Mouse (Mus musculus) ES-CJ7 (cell line): Measurements from ENCODE around the gene A530016L24Rik.
A peak's percentile ranks its signal among the peaks of the same experiment; 100 is the strongest.

ENCODE experiments used
- DNase-seq: peaks from one replicate; pipeline ENCODE4 v3.0.0; 2011; ENCODE audit warnings: low read depth, low spot score

A530016L24Rik gene

DNA sequence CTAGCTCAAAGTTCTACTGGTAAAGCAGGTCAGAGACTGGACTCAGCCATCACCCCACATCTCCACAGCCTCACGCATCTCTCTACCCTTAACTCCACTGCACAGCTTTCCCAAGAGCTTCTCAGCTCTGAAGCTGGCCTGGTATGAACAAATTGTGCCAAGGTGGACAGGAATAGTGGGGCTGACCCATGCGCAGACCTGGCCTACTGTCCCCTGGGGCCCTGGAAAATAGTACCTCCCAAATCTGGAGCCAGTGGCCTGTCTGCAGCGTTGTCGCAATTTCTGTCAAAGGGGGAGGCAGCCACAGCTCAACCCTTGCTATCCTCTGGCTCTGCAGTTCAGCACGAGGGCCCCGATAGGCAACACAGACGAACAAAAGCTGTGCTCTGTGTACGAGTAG, at the start of gene A530016L24Rik:
A530016L24Rik (plus strand) TSS at position 315 of the 400 bp plus-strand sequence.
- DNase-seq: no peak

DNA sequence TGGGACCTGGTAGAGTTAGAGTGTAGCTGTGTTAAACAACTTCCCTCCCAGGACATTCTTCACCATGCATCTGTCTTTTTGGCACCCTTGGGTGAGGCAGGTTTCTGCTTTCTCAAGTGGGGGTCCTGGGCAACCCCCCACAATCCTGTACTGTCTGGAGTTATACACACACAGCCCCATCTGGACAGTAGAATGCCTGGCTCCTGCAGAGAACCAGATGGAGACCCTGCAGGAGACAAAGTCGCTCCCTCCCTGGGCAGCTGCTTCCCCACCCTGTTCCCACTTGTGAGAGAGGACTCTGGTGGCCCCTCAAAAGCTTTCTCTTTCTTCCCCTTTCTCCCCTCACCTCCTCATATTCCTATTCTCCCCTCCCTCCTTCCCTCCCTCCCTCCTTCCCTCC, 49.3 kb upstream of the A530016L24Rik start:
- no peak for DNase-seq

GRCm38 (mm10) chr12:112449144-112449827, 40.0 kb upstream of the A530016L24Rik start:
- DNase-seq: no peak

- no peak for DNase-seq
These were observed 39.4 kb upstream of the A530016L24Rik start for GRCm38 (mm10) chr12:112449828-112450180.

DNA sequence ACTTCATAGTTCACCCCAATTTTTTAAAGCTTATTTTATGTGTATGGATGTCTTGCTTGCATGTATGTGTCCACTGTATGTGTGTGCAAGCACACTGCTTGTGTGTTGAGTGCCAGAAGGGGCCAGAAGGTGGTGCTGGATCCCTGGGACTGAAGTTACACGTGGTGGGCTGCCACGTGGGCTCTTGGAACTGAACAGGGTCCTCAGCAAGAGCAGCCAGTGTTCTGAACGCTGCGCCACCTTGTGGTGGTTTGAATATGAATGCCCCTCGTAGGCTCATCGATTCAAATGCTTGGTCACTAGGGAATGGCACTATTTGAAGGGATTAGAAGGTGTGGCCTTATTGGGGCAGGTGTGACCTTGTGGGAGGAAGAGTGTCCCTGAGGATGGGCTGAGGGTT, 38.4 kb upstream of the A530016L24Rik start:
- DNase-seq: peak; percentile 93

DNA sequence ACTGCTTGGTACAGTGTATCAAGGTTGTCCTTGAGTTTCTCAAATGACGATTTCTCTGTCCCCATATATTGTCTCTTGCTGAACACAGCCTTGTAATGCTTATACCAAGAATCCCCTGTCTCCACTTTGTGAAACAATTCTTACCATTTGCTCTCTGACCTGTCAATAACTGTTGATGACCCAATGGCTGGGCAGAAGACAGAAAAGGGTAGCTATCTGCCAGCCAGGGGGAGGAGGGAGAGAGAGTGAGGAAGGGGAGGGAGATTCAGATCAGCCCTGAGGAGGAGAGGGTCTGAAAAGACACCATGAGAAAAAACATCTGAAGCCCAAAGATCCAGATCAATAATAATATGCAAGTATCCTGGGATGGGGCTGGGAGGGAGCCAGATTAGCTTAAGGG, 37.9 kb upstream of the A530016L24Rik start:
- no peak for DNase-seq

DNA sequence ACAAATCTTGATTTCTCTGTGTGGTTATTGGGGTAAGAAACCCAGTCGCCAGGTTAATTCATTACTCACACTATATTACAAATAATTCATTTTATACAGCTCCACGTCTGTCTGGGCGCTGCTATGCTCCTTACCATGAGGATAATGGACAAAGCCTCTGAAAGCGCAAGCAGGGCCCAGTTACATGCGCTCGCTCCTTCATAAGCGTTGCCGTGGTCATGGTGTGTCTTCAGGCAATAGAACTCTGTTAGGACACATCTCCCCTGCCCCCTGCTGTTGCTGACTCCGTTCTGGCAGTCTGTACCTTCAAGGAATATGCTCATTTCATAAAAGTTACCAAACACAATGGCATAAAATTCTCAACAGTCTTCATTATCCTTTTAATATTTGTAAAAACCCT, 37.4 kb upstream of the A530016L24Rik start:
- no peak for DNase-seq

DNA sequence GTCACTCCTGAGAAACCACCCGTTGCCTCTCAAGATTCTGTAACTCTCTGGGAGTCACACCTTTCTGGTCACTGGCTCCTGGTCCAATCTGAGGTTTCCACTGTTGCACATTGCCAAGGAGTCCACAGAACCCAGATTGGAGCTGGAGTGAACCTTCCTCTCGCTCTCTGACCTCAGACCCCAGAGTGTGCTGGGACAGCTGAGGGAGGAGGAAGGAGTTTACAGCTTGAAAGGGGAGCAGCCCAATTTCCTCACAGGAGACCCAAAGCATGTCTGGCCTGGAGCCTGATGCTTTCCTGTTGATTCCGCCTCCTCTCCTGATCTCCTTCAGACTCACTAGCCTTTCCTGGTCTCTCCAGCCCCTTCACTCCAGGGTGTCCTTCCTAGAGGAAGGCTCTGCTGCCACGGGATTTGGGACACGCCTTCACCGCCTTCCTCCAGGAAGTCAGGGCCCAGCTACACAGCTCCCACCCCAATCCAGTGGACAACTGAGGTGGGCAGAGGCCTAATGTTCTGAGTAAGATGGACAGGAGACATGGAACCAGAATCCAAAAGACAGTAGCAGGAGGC, 33.0 kb upstream of the A530016L24Rik start:
- DNase-seq: no peak

DNA sequence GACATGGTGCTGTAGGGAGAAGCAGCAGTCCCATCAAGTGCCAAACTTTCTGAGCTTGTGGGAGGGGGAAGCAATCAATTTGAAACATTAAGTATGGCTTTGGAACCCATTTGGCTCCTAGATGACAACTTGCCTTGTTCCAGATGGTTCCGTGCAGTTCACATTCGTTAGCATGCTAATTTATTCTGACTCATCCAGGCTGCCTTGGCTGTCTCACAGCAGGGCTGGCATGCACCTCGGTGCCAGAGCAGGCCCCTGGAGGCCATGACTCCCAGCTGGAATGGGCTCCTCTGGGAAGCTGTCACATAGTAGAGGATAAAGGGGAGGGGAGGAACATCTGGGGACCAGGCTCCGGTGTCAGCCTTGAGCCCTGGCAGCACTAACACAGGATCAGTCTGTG, 31.4 kb upstream of the A530016L24Rik start:
- DNase-seq: no peak

- no peak for DNase-seq
These were observed 26.8 kb upstream of the A530016L24Rik start for GRCm38 (mm10) chr12:112462423-112462822.

DNA sequence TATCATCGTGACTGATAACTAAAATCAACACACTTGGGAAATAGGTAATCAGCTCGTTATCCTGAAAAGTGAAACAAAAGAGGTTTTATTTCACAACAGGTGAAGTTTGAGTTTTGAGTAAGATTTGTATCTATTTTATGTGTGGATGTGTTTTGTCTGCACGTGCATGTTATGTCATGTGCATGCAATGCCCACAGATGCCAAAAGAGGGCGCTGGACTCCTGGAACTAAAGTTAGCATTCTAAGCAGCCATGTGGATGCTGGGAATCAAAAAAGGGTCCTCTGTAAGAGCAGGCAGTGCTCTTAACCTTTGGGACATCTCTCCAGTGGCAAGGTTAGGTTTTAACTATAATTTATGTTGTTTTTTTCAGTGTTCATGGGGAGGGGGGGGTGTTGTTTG, 26.0 kb upstream of the A530016L24Rik start:
- peak; percentile 43 for DNase-seq

DNA sequence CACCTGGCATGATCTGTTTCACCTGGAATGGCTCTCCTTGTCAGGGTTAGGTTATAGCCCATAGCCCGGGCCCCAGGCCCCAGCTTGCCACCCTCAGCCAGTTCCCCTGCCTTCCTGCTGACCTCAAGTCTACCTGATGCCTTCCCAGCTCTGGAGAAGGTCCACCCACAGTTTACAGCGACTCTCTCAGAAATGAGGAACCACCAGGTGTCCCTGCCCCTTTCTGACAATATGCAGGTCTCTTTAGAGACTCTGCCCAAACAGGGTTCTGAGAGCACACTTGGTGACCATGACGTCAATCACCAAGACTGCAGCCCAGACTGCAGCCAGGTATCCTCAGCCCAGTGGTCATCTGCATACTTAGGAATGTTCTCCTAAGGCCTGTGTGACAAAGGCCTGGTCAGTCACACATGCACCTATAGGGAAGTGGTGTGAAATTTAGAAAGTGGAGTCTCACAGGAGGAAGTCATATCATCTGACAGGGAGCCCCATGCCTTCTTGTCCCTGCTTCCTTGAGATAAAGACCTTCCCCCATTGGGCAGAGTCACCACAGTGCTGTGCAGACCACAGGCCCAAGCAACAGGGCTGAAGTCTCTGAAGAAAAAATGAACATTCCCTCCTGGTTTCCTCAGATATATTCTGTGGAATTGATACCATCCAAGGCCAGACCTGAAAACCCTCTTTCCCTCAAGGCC, 25.4 kb upstream of the A530016L24Rik start:
- no peak for DNase-seq

- DNase-seq: no peak
These were observed 24.7 kb upstream of the A530016L24Rik start for GRCm38 (mm10) chr12:112464516-112464915.

DNA sequence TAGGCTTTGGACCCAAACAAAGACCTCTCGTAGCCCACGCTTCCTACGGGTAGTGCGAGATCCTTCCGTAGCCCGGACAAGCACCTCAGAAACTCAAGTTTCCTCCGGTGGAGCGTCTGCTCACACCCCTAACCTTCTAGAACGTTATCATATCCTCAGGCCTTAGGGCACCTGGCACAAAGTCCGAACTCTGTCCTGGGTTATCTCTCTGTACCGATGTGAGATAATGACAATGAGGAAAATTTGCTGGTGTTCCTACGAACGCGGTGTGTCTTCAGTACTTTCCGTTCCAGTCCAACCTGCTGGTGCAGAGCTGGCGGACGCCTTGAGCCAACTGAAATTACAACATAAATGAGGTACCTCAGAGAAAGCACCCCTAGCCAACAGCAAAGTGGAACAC, 23.3 kb upstream of the A530016L24Rik start:
- no peak for DNase-seq

DNA sequence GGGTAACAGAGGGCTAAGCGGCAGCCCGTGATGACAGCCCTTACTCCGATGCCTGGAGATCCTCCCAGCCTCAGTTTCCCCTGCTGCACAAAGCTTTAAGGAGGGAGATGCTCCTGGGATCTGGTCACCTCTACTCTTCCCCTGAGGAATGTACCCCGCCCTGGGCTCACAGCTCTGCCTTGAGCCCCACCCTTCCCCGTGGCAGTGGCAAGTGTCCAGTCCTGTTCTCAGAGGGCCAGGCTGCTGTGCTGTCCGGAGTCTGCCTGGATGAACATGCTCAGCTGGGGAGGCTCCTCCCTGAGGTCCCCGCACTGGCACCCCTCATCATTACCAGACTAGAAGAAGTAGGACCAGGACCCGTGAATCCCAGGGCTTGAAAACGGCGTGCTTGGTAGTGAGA, 21.9 kb upstream of the A530016L24Rik start:
- no peak for DNase-seq

DNA sequence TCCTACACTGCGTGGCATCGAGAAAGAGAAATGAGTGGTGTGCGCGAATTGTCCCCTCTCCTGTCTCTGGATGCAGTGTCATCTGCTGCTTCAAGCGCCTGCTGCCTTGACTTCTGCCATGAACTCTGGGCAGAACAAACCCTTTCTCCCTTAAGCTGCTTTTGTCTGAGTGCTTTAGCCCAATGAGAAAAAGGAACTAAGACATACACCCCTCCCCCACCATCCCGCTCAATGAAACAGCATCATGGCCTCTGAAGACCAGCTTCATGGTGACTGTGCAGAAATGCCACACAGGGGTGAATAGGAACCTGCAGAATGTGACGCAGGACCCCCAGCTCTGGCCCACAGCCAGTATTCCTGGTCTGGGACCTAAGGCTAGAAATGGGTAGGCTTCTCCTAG, 19.9 kb upstream of the A530016L24Rik start:
- no peak for DNase-seq

GRCm38 (mm10) chr12:112470216-112470615, 19.0 kb upstream of the A530016L24Rik start:
- DNase-seq: no peak

- DNase-seq: peak; percentile 57
These were observed 15.5 kb upstream of the A530016L24Rik start for GRCm38 (mm10) chr12:112473777-112474176.

DNA sequence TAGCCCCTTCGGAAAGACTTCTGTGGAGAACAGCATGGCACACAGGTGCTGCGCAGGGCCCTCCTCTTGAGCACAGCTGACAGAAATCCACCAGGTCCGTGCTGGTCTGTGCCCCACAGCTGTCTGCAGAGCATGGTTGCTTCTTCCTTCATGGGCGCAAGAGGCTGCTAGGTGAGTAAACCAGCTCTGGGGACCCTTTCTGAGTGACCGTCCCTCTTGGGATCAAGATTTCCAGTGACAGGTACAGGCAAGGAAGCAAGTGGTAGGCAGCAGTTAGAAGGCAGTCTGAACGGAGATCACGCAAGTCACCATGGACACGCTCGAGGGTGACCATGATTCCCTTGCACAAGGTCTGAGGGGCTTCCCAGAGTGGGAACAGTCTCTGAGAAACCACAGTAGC, 287 bp downstream of the A530016L24Rik start:
- no peak for DNase-seq

DNA sequence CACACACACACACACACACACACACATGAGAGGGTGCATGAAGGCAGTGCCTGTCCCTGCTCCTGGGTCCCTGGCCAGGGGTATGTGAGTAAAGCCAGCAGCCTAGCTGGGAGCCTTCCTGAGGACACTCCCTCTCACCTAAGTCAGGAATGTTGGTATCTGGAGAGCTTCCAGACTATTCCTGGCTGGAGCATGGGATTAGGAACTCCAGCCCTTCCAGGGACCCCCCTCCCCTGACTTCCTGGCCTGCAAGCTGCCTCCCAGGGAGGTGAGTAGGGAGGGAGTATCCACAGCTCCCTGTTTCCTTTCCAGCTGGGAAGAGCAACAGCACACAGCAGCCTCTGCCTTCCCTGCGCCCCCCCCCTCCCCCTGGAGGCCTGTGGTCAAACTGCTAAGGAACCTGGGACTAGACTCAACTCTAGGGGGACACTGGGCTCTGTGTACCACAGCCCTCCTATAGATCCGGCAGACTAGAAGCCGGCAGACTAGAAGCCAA, 1.2 kb downstream of the A530016L24Rik start:
- no peak for DNase-seq

DNA sequence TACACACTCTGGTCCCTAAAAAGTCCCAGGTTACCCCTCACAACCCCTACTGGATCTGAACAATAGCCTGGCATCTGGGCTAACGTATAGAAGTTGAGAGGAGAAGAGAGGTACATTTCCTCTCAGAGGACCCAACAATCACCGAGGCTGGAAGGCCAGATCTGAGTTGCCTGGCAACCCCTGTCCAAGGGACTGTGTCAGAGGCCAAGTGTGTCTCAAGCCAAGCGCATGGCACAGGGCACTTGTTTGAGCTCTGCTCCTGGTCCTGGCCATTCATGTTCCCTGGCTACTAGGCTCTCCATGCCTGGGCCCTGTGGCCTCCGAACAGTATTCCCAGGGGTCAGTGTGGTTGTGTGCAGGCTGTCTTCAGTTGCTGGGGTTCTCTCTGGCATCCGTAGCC, 6.9 kb downstream of the A530016L24Rik start:
- DNase-seq: no peak

DNA sequence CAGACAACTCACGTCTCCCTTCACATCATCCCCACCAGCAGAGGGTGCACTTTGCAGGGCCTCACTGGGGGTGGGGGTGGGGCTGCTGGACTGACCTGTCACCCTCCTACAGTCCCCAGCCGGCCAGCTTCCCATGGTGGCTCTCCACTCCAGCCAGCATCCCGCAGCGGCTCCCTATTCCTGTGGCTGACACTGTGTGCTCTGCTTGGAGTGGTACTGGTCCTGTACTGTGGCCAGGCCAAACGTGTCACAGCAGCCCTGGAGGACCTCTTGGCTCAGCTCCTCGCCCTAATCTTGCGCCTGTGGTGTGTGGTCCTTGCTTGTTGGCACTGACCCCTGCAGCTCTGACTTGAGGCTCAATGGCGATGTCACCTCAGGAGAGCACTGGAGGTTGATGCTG, 8.5 kb downstream of the A530016L24Rik start:
- no peak for DNase-seq

GRCm38 (mm10) chr12:112498683-112499082, 9.4 kb downstream of the A530016L24Rik start:
- DNase-seq: peak; percentile 28
